Comparison of ENCODE assay signal across 15 mouse cellular contexts in the genomic region with DNA sequence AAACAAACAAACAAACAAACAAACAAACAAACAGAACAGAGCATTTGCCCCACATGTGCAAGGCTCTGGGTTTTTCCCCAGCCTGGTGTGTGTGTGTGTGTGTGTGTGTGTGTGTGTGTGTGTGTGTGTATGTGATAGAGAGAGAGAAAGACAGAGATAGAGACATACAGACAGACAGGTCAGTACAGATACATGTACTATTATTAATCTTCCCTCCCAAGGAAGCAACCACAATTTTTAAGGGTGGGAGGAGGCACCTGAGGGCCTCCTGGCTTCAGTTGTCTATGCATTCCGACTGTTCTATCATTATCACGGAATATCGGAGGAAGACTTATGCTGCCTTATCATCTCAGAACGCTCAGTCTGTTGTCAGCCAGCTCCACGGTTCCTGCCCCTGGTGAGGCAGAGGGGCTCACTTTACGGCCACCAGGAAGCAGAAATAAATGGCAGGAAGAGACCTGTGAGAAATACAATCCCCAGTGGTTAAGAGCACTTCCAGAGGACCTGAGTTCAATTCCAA.
"Had no signal": no experiment of that assay in that cellular context is flagged by ENCODE, and none has a peak within 500 bp of the region (broad histone marks: within the 10 kb centered on the region; RNA-seq: fewer than 3 reads in every experiment).

No protein-coding gene starts in this region.

- H3K9ac ChIP-seq: kidney, embryonic 15.5 days; midbrain, embryonic 15.5 days; neural tube, embryonic 12.5 days had no signal

- H3K4me3 ChIP-seq: kidney, embryonic 15.5 days; limb, embryonic 10.5 days; midbrain, embryonic 10.5 days; midbrain, embryonic 15.5 days; neural tube, embryonic 12.5 days had no signal

- H3K9me3 ChIP-seq: kidney, embryonic 15.5 days; limb, embryonic 10.5 days; midbrain, embryonic 10.5 days; midbrain, embryonic 15.5 days; neural tube, embryonic 12.5 days had no signal

- ATAC-seq: intestine, embryonic 16.5 days; lung, postnatal 0 days; midbrain, embryonic 15.5 days had no signal

- H3K4me2 ChIP-seq: kidney, embryonic 15.5 days; midbrain, embryonic 15.5 days; neural tube, embryonic 12.5 days had no signal

- H3K4me1 ChIP-seq: midbrain, embryonic 15.5 days had no signal

- H3K36me3 ChIP-seq: kidney, embryonic 15.5 days; limb, embryonic 10.5 days; midbrain, embryonic 10.5 days; midbrain, embryonic 15.5 days; neural tube, embryonic 12.5 days had no signal

- H3K27me3 ChIP-seq: kidney, embryonic 15.5 days; midbrain, embryonic 15.5 days; neural tube, embryonic 12.5 days had no signal

- DNase-seq: kidney, adult 2 months; kidney, postnatal 14 days; lung, adult 2 months; lung, postnatal 36 days; right cerebral cortex, postnatal 4 days; spleen, adult 18-20 months; thymus, adult 2 months; thymus, postnatal 25 days had no signal

- H3K27ac ChIP-seq: kidney, embryonic 15.5 days; limb, embryonic 10.5 days; midbrain, embryonic 10.5 days; midbrain, embryonic 15.5 days; neural tube, embryonic 12.5 days had no signal
